Mouse (Mus musculus) ovary, postnatal 10 days (tissue): ENCODE data around the gene Olfr287.

Experiments used
- DNase-seq: peaks from one replicate; pipeline ENCODE4 v3.0.0; 2022; ENCODE audit warnings: low spot score

The Olfr287 gene

GRCm38 (mm10) chr15:98220877-98221276 is at the start of gene Olfr287, which contains the start of gene Gm44579:
Olfr287 (minus strand) TSS chr15:98221056.
Gm44579 (minus strand) TSS chr15:98220977.
- no peak for DNase-seq

DNA sequence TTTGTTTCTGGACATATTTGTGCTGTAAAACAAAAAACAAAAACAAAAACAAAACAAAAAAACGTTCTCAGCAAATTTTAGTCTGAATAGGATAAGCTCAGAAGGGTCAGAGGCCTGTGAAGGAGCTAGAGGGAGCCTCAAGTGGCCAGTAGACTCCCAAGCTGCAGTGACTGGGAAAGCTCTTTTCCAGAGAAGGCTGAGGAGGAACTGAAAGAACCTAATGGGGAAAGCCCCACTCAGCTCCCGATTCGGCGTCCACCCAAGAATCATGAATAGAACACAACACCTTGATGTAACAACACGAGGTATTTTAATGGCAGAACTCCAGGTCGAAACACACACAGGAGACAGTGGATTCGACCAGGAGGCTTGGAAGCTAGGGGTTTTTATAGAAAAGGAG is 36.9 kb upstream of the Olfr287 start:
- no peak for DNase-seq

DNA sequence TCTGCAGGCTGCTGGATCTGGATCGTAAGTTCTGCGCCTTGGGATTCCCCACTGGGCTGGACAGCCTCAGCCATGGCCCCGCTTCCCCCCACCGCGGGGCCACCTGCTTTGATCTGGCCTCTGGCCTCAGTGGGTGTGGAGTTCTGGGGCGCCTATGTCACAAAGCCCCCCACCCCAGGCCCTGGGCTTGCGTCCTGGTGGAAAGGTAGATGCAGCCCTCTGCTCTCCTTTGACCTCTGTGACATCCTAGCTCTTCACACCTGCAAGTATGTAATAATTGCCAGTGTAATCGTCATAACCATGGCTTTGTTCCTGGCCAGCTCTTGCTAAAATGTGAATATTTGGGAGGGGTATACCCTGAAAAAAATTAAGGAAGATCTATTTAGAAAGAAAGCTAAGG is 36.3 kb upstream of the Olfr287 start, which contains the start of gene H1fnt:
H1fnt (minus strand) TSS at position 101 of the 400 bp plus-strand sequence.
- no peak for DNase-seq

DNA sequence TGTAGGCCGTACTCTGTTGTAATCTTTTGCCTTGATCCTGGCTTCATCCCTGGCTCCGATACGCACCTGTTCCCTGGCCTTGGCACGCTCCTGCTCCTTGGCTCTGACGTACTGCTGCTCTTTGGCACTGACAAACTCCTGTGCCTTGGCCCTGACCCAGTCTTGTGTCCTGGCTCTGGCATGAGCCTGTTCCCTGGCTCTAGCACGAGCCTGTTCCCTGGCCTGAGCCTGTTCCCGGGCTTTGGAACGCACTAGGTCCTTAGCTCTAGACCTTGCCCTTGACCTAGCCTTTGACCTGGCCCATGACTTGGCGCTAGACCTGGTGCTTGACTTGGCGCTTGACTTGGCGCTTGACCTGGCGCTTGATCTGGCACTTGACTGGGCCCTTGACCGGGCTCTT is 35.4 kb upstream of the Olfr287 start:
- DNase-seq = no peak

GRCm38 (mm10) chr15:98235442-98235841 is 14.6 kb upstream of the Olfr287 start:
- no peak for DNase-seq

DNA sequence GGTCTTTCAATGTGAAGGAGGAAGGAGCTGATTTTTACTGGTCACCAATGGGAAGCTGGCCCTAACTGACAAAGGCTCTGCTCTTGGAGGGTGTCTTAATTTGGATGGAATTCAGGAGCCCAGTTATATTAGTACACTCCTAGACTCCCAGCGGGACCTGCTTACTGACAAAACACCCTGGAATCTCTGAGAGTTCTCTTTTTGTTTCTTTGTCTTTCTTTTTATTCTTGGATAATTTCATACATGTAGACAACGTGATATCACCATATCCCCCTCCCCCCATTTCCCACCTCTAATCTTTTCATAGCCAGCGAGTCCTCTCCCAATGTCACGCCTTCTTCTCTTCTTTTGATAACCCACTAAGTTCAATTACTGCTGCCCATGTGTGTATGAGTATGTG is 13.5 kb upstream of the Olfr287 start, which contains the start of gene Olfr286:
Olfr286 (minus strand) TSS at position 101 of the 400 bp plus-strand sequence.
- DNase-seq = no peak

GRCm38 (mm10) chr15:98226096-98226495 is 5.2 kb upstream of the Olfr287 start:
- no peak for DNase-seq

DNA sequence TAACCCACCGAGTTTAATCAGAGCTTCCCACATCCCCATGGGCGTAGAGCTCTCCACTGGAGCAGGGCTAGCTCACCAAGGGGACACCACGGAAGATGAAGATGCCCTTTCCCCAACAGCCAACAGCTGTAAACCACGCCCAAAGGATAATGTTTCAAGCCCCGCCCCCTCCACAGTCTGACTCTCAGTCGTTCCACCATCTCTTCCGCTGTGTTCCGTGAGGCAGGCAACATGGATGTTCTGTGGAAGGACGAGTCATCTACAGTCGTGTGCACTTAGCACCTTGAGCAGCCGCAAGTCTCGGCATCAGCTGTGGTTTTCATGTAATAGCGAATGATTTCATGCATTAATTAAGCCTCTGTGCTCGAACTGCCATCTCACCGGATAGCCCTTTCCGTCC is 4.8 kb upstream of the Olfr287 start:
- DNase-seq = no peak

DNA sequence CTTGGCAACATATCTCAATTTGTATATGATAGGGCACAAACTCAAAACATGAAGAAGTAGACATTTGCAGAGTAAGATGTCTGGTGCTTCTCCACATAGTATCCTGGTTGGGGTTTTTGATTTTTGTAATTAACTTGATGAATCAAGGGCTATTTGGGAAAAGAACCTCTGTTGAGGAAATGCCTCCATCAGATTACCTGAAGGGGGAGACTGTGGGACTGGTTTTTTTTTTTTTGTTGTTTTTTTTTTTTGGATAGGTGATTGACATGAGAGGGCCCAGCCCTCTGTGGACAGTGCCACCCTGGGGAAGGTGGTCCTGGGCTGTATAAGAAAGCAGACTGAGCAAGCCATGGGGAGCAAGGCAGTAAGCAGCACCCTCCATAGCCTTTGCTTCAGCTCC is 1.5 kb upstream of the Olfr287 start:
- no peak for DNase-seq

- DNase-seq = no peak
Measured at GRCm38 (mm10) chr15:98214130-98214529, 6.7 kb downstream of the Olfr287 start.

GRCm38 (mm10) chr15:98213336-98213870 is 7.5 kb downstream of the Olfr287 start:
- no peak for DNase-seq

DNA sequence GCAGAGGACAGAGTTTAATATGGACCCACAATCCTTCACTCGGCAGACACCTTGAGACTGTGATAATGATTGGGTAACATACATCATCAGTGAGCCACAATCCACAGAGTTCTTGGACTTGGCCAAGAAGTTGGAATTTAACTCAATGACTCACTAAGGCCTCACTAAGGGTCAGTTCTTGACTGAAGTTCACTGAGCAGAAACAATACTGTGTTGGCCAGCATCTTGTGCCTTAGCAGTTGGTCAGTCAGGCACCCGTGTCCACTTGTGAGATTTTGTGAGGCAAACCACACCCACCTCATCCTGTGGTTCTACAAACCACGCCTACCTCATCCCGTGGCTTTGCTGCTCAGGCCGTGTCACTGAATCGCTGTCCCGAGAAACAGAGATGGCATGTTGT is 11.2 kb downstream of the Olfr287 start:
- no peak for DNase-seq

DNA sequence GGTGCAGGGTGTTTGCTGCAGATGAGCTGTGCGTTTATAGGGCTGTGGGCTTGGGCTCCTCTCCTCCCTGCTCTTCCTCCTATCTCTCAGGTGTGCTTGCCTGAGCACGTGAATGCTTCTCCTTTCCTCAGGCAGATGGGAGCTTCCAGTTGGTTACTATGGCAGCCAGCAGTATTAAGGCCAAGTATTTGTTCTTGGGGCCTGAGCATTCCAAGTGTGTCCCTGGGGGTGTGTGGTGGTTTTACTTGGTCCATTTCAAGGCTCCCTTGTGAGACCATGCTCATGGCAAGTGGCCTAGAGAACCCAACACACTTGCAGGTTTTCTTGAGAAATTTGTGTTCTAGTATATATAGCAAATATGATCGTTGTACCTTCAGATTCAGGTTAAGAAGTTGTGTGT is 25.4 kb downstream of the Olfr287 start, which contains the start of gene Olfr288:
Olfr288 (minus strand) TSS at position 101 of the 400 bp plus-strand sequence.
- no peak for DNase-seq

DNA sequence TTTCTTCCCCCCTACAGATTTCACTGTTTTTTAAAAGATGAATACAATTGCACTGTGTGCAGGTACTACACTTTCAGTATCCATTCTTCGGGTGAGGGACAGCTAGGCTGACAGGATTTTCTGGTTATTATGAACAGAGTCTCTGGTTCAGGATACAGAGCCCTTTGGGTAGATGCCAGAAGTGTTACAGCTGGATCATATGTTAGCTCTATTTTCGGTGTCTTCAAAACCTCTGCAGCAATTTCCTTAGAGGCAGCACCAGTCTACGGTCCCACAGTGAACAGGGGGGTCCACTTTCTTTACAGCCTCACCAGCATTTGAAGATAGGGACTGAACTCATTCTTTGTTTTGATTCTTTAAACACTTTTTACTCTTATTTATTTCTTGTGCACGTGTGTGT is 36.4 kb downstream of the Olfr287 start:
- no peak for DNase-seq

DNA sequence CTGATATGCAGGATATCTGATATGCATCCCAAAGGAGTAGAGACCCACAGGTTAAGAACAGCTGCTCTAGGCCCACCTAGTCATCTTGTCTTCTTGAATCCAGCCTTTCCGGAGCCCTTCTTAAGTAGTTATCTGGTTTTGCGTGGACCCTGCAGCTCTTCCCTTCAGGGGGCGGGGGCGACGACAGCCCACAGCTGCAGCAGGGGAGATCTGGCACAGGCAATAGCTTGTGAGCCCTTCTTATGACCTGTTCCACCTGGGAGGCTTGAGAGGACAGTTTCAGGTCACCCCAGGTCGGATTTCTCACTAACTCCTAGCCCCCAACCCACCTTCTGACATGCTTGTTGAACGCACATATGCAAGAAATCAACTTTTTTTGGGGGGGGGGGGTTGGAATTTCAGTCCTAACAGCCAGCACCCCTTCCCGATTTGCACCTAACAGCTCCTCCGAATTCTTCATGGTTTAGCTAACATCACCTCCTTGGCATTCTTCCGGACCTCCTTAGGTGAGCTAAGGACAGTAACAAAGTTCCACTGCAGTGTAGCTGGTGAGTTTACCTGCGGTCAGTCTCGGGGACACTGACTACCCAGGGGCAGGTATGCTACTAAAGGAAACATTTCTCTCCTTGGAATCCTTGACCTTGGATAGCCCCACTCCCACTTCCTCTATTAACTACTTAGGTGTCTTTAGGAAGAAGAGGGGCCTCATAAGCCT is 38.8 kb downstream of the Olfr287 start:
- DNase-seq = no peak

- DNase-seq = peak; percentile 81
Measured at GRCm38 (mm10) chr15:98181132-98181711, 39.6 kb downstream of the Olfr287 start.

DNA sequence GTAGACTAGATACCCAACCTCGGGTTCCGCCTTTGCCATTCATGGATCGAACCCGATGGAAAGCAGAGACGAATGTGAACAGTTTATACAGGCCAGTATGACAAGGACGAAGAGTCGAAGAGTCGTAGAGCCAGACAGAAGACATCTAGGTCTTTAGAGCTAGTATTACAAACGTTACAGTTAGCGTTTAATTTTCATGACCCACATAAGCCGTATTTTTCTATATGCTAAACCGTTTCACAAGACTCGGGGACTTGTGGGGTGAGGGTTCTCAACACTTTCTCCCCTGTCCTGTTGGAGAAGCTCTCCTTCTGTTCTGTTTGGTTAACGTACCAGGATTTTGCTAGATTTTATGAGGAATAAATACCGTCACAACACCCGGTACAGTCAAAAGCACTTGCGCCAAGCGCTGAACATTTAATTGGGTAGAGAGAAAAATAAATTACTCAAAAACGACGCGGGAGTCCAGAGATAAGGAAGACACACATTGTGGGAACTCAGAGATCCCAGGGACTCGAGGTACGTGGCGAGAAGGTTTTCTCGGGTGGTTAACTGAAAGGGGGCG is 40.2 kb downstream of the Olfr287 start:
- no peak for DNase-seq

DNA sequence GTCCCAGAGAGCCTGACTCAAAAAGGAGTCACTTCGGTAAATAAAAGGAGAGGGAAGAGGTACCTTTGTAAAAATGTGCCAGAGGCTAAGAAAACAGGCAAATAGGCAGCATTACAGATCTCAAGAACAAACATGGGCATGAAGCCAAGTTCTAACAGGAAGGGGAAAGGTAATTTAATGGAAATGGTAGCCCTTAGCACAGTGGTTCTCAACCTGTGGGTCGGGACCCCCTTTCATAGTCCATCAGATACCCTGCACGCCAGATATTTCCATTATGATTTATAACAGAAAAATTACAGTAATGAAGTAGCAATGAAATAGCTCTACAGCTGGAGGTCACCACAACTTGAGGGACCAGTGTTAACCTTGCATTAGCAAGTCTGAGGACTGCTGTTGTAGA is 43.5 kb downstream of the Olfr287 start:
- DNase-seq = no peak

DNA sequence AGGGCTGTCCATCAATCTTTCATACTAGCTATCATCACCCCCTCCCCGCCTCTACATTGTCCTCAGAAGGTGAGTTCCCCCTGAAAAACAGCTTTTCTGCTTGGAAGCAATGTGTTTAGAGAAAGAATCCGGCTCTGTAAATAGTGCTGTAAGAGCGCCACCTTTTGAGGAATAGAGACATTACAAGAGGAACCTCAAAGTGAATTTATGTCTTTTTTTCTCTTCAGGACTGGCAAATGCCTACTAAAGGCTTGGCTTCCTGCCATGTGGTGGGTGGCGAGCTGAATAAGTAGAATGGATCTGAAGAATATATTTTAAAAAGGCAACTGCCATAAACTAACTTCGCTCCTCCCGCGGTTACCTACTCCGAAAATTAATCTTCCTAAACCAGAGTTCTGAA is 47.0 kb downstream of the Olfr287 start:
- DNase-seq = no peak

DNA sequence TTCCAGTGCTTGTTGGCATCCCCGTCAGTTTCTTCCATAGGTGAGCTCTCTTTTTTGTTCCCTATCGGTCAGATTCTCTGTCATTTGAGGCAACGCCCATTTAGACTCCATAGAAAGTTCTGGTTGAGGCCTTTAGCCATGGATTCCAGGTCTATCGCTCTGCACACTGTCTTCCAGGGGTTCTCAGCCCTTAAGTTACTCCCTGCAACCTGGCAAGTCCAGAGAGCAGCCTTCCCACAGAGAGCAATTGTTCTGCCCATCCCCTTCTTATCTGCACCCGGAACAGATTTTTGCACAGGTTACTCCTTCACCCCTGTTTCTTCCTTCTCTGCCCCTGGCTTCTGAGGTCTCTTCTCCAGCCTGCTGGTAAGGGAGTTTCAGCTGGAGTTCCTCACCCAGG is 48.7 kb downstream of the Olfr287 start:
- DNase-seq = no peak

- DNase-seq = no peak
Measured at GRCm38 (mm10) chr15:98170917-98171316, 49.9 kb downstream of the Olfr287 start.

GRCm38 (mm10) chr15:98170365-98170764 is 50.5 kb downstream of the Olfr287 start:
- no peak for DNase-seq

GRCm38 (mm10) chr15:98168622-98169004 is 52.2 kb downstream of the Olfr287 start:
- DNase-seq = no peak
